Mouse (Mus musculus) embryonic facial prominence, embryonic 14.5 days (tissue): ENCODE measurements around the gene Armcx1. TPM values are rescaled to one million over a fixed set of nuclear protein-coding genes. Genes with fewer than 3 reads are reported as not detected.

Experiments
- ATAC-seq: fragments of 200-750 bp; cut with Nextera tagmentation; 2 replicates; pipeline ENCODE4 v1.8.0; 2017; ENCODE audit warnings: low read depth, moderate number of reproducible peaks, moderate TSS enrichment
- DNase-seq: peaks from one replicate; pipeline ENCODE4 v3.0.0-alpha.2; 2015; ENCODE audit warnings: low spot score
- H3K27ac ChIP-seq: fragments of 300-500 bp; sonication (generic); replicated peaks from 2 replicates; pipeline ENCODE4 v1.5.1; 2014; ENCODE audit warnings: low read depth, mild to moderate bottlenecking, low read length, moderate library complexity
- H3K27me3 ChIP-seq: fragments of 300-500 bp; sonication (generic); replicated peaks from 2 replicates; pipeline ENCODE4 v1.6.1; 2014; ENCODE audit warnings: low read length; ENCODE audit not compliant: control insufficient read depth, insufficient read depth
- H3K36me3 ChIP-seq: fragments of 300-500 bp; sonication (generic); 2 replicates; pipeline ENCODE4 v1.6.1; 2014; ENCODE audit warnings: low read length, mixed read lengths; ENCODE audit not compliant: control insufficient read depth, insufficient read depth
- H3K4me1 ChIP-seq: fragments of 300-500 bp; sonication (generic); 2 replicates; pipeline ENCODE4 v1.6.1; 2014; ENCODE audit warnings: antibody characterized with exemption, low read length; ENCODE audit not compliant: control insufficient read depth, insufficient read depth
- H3K4me2 ChIP-seq: fragments of 300-500 bp; sonication (generic); 2 replicates; pipeline ENCODE4 v1.6.1; 2014; ENCODE audit warnings: low read depth, mild to moderate bottlenecking, low read length, moderate library complexity, mixed read lengths
- H3K4me3 ChIP-seq: fragments of 300-500 bp; sonication (generic); 2 replicates; pipeline ENCODE4 v1.5.1; 2014; ENCODE audit warnings: low read depth, mild to moderate bottlenecking, low read length
- H3K9ac ChIP-seq: fragments of 300-500 bp; sonication (generic); 2 replicates; pipeline ENCODE4 v1.6.1; 2014; ENCODE audit warnings: low read depth, mild to moderate bottlenecking, low read length, moderate library complexity, mixed read lengths
- H3K9me3 ChIP-seq: fragments of 300-500 bp; sonication (generic); 2 replicates; pipeline ENCODE4 v1.6.1; 2016; ENCODE audit warnings: low read length; ENCODE audit not compliant: control insufficient read depth
- WGBS: fragments of 180-500 bp; shearing (Covaris S2); extraction: QIAGEN DNeasy Blood & Tissue Kit; methylation state at CpG from one replicate; pipeline ENCODE4 v1.1.7; 2014; 5-methylcytosine and 5-hydroxymethylcytosine counted together
- polyA plus RNA-seq: library from polyadenylated mRNA; unstranded; fragments of >200 nt; fragmentation: Nextera tagmentation; extraction: Ambion mirVana; gene quantifications from 2 replicates; pipeline ENCODE4 v1.2.1, GENCODE M21; 2014

Armcx1 gene
- 47.7 and 59.2 TPM in 2 replicates for polyA plus RNA-seq

GRCm38 (mm10) chrX:134717752-134718308 is at the start of gene Armcx1:
TSS of gene Armcx1 (plus strand) at chrX:134717963.
- peak; percentile 92 for DNase-seq
- Histone ChIP-seq H3K27ac (peak within 1 kb of the TSS; percentile 95), H3K9me3 (no peaks in the 10 kb centered on the region), H3K36me3 (peaks cover 19% of the 10 kb centered on the region; the same call in 1 of the 2 replicates), H3K4me3 (peak within 1 kb of the TSS; percentile 52), H3K9ac (peak within 1 kb of the TSS; percentile 79), H3K4me2 (peak within 1 kb of the TSS; percentile 50), H3K27me3 (peaks cover 4% of the 10 kb centered on the region), H3K4me1 (no peaks in the 10 kb centered on the region)
- 17% methylated on average over 16 of the region's 16 CpGs for WGBS
- peak; percentile 98 for ATAC-seq

GRCm38 (mm10) chrX:134675022-134675421 is 42.7 kb upstream of the Armcx1 start:
- Histone ChIP-seq H3K4me3 (no peak overlapping the region), H3K4me2 (no peak overlapping the region), H3K36me3 (no peaks in the 10 kb centered on the region), H3K9me3 (no peaks in the 10 kb centered on the region), H3K9ac (no peak overlapping the region), H3K4me1 (no peaks in the 10 kb centered on the region), H3K27me3 (no peaks in the 10 kb centered on the region), H3K27ac (no peak overlapping the region)
- ATAC-seq (no peak), DNase-seq (peak; percentile 5)
- 27% methylated on average over 5 of the region's 5 CpGs for WGBS

GRCm38 (mm10) chrX:134675959-134676358 is 41.8 kb upstream of the Armcx1 start:
- no peaks in the 10 kb centered on the region for H3K9me3 ChIP-seq
- no peaks in the 10 kb centered on the region for H3K27me3 ChIP-seq
- 67% methylated on average over 1 of the region's 1 CpGs for WGBS
- no peak overlapping the region for H3K9ac ChIP-seq
- ATAC-seq, result no peak
- no peaks in the 10 kb centered on the region for H3K4me1 ChIP-seq
- H3K36me3 ChIP-seq, result no peaks in the 10 kb centered on the region
- no peak for DNase-seq
- no peak overlapping the region for H3K27ac ChIP-seq
- H3K4me3 ChIP-seq, result no peak overlapping the region
- no peak overlapping the region for H3K4me2 ChIP-seq

- 27% methylated on average over 5 of the region's 5 CpGs for WGBS
- Histone ChIP-seq H3K27me3 (peaks cover 3% of the 10 kb centered on the region), H3K4me3 (peak overlapping the region; percentile 45), H3K36me3 (no peaks in the 10 kb centered on the region), H3K9ac (peak overlapping the region; percentile 48), H3K4me1 (no peaks in the 10 kb centered on the region), H3K27ac (peak overlapping the region; percentile 92), H3K9me3 (no peaks in the 10 kb centered on the region), H3K4me2 (peak overlapping the region; percentile 54)
- DNase-seq, result peak; percentile 79
- no peak for ATAC-seq
Measured at GRCm38 (mm10) chrX:134684936-134685335, 32.8 kb upstream of the Armcx1 start.

- H3K4me1 ChIP-seq, result no peaks in the 10 kb centered on the region
- WGBS, result 41% methylated on average over 11 of the region's 33 CpGs
- H3K27ac ChIP-seq, result peak within 1 kb of the TSS; percentile 92
- H3K27me3 ChIP-seq, result peaks cover 3% of the 10 kb centered on the region
- H3K9ac ChIP-seq, result peak within 1 kb of the TSS; percentile 78
- peak; percentile 96 for ATAC-seq
- no peaks in the 10 kb centered on the region for H3K9me3 ChIP-seq
- H3K36me3 ChIP-seq, result peaks cover 11% of the 10 kb centered on the region; the same call in 1 of the 2 replicates
- peak within 1 kb of the TSS; percentile 54 for H3K4me2 ChIP-seq
- H3K4me3 ChIP-seq, result peak within 1 kb of the TSS; percentile 45
- DNase-seq, result peak; percentile 94
Measured at GRCm38 (mm10) chrX:134686267-134686666, 31.5 kb upstream of the Armcx1 start, which contains the start of gene Armcx4. TSS of gene Armcx4 (plus strand) at chrX:134686519.

- peak overlapping the region; percentile 78 for H3K9ac ChIP-seq
Measured at GRCm38 (mm10) chrX:134686739-134687171, 31.0 kb upstream of the Armcx1 start.

GRCm38 (mm10) chrX:134689676-134690075 is 28.1 kb upstream of the Armcx1 start:
- no peak for ATAC-seq
- Histone ChIP-seq H3K36me3 (peaks cover 43% of the 10 kb centered on the region), H3K4me3 (no peak overlapping the region), H3K9ac (no peak overlapping the region), H3K27me3 (peaks cover 3% of the 10 kb centered on the region), H3K4me1 (no peaks in the 10 kb centered on the region), H3K9me3 (no peaks in the 10 kb centered on the region), H3K4me2 (no peak overlapping the region), H3K27ac (no peak overlapping the region)
- WGBS, result 90% methylated on average over 2 of the region's 2 CpGs
- DNase-seq, result no peak

More at GRCm38 (mm10) chrX:134686739-134687171, 31.0 kb upstream of the Armcx1 start:
- H3K4me1 ChIP-seq, result no peaks in the 10 kb centered on the region
- H3K27ac ChIP-seq, result peak overlapping the region; percentile 92
- H3K4me3 ChIP-seq, result peak overlapping the region; percentile 45
- peak; percentile 47 for DNase-seq
- peaks cover 16% of the 10 kb centered on the region; the same call in 1 of the 2 replicates for H3K36me3 ChIP-seq
- no peaks in the 10 kb centered on the region for H3K9me3 ChIP-seq
- peak overlapping the region; percentile 54 for H3K4me2 ChIP-seq
- WGBS, result 14% methylated on average over 14 of the region's 16 CpGs
- peaks cover 3% of the 10 kb centered on the region for H3K27me3 ChIP-seq
- peak; percentile 41 for ATAC-seq

GRCm38 (mm10) chrX:134690871-134691539 is 26.8 kb upstream of the Armcx1 start:
- WGBS, result 86% methylated on average over 5 of the region's 10 CpGs
- Histone ChIP-seq H3K4me2 (no peak overlapping the region), H3K36me3 (peaks cover 50% of the 10 kb centered on the region), H3K4me3 (no peak overlapping the region), H3K27me3 (no peaks in the 10 kb centered on the region; the same call in 1 of the 2 replicates), H3K27ac (no peak overlapping the region), H3K4me1 (no peaks in the 10 kb centered on the region), H3K9ac (no peak overlapping the region), H3K9me3 (no peaks in the 10 kb centered on the region)
- ATAC-seq (no peak), DNase-seq (no peak)
